Mouse (Mus musculus) adrenal gland, postnatal 14 days (tissue): ENCODE data around the gene Ces1b. TPM values are rescaled to one million over a fixed set of nuclear protein-coding genes. Genes with fewer than 3 reads are reported as not detected.

Experiments used
- DNase-seq: peaks from one replicate; pipeline ENCODE4 v3.0.0; 2021; ENCODE audit warnings: mixed read lengths
- long read RNA-seq, 2 experiments: library from polyadenylated mRNA; stranded (forward); transcript quantifications; one replicate each; pipeline ENCODE4 v2.0.0; 2021
- total RNA-seq: library from RNA; stranded (reverse); gene quantifications from 2 replicates; pipeline ENCODE4 v1.2.3, GENCODE M21; 2021

Ces1b gene
- 0.45 and 8.4 TPM in 2 replicates for total RNA-seq
- long read RNA-seq, experiment 1, result 0 reads
- long read RNA-seq, experiment 2, partial matches to known transcripts, result 6 of 11 reads
- long read RNA-seq, experiment 2, other reads (novel, unspliced or antisense), result 5 of 11 reads

- no peak for DNase-seq
These were observed at the start of gene Ces1b for GRCm38 (mm10) chr8:93079887-93080286. Ces1b (minus strand) TSS chr8:93080017.

DNA sequence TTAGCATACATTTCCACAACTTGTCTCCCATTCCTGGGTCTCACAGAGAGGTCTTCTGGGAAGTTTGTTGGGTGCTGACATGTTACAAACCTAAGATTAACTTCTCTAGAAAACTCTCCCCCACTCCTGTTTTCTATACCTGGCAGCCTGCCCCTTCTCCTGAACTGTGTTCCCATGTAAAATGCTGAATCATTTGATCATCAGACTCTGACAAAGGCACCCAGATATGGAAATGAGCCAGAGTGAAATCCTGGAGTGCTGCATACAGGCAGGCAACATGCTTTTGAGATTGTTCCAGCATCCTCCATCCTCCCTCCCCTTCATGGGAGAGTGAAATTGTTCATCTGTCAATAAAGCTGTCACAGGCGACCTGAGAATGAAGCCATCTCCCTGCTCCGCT is 46.7 kb upstream of the Ces1b start:
- peak; percentile 16 for DNase-seq

GRCm38 (mm10) chr8:93122005-93122404 is 42.2 kb upstream of the Ces1b start:
- no peak for DNase-seq

- peak; percentile 29 for DNase-seq
These were observed 15.6 kb upstream of the Ces1b start for GRCm38 (mm10) chr8:93095376-93095775.

- DNase-seq, result no peak
These were observed 11.5 kb upstream of the Ces1b start for GRCm38 (mm10) chr8:93091324-93091723.

- no peak for DNase-seq
These were observed 8.9 kb upstream of the Ces1b start for GRCm38 (mm10) chr8:93088686-93089122.

- DNase-seq, result no peak
These were observed 8.4 kb upstream of the Ces1b start for GRCm38 (mm10) chr8:93088193-93088592.

DNA sequence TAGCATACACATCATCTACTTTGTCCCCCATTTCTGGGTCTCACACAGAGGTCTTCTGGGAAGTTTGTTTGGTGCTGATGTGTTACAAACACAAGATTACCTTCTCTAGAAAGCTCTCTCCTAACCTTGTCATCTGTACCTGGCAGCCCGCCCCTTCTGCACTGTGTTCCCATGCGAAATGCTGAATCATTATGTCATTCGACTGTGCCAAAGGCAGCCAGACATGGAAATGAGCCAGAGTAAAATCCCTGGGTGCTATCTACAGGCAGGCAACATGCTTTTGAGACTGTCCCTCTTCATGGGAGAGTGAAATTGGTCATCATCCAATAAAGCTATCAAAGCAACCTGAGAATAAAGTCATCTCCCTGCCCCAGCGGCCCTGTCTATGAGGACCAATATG is 4.6 kb downstream of the Ces1b start:
- DNase-seq, result peak; percentile 15

GRCm38 (mm10) chr8:93063416-93064117 is 16.2 kb downstream of the Ces1b start:
- no peak for DNase-seq

- DNase-seq, result peak; percentile 55
These were observed 20.6 kb downstream of the Ces1b start for GRCm38 (mm10) chr8:93059185-93059584.

DNA sequence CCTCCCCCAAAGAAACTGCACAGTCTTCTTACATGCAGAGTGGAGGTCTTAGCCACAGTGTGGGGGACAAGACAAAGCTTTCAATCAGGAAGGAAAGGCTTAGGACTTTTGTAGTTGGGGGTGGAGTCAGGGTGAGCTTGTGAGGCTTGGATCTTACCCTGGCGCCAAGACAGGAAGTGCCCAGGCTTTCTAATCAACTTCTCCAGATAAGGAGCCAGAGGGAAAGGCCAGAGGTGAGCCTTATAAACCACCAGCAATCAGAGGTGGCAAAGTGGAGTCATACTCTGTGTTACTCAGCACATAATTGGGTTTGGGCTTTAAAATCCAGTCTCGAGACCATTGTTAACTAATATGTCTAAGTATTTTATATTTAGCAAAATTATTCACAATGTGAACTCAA is 24.6 kb downstream of the Ces1b start:
- DNase-seq, result no peak

- no peak for DNase-seq
These were observed 31.1 kb downstream of the Ces1b start for GRCm38 (mm10) chr8:93048510-93049416.

GRCm38 (mm10) chr8:93048092-93048491 is 31.7 kb downstream of the Ces1b start, which contains the start of gene Ces1a:
Ces1a (minus strand) TSS chr8:93048192.
- DNase-seq, result no peak

GRCm38 (mm10) chr8:93043083-93043482 is 36.7 kb downstream of the Ces1b start:
- DNase-seq, result no peak

DNA sequence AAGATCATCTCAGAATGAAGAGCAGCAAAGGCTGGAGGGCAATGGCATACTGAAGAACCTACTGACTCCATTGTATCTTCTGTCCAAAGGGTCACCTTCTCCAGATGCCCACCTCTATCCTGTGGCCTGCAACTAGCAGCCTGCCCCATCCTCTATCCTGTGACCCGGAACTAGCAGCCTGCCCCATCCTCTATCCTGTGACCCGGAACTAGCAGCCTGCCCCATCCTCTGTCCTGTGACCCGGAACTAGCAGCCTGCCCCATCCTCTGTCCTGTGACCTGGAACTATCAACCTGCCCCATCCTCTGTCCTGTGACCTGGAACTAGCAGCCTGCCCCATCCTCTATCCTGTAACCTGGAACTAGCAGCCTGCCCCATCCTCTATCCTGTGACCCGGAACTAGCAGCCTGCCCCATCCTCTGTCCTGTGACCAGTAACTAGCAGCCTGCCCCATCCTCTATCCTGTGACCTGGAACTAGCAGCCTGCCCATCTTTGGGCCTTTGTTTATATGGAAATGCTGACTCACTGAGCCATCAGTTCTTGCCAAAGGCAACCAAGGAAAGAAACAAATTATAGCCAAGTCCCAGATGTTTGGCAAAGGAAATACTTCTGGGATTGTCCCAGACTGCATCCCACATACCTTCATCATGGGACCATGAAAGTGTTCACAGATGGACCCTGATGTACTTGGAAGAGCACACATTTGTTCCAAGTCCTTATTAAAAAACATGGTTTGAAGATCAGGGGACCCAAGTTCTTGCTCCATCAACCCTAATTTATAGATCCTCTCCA is 38.8 kb downstream of the Ces1b start:
- no peak for DNase-seq

DNA sequence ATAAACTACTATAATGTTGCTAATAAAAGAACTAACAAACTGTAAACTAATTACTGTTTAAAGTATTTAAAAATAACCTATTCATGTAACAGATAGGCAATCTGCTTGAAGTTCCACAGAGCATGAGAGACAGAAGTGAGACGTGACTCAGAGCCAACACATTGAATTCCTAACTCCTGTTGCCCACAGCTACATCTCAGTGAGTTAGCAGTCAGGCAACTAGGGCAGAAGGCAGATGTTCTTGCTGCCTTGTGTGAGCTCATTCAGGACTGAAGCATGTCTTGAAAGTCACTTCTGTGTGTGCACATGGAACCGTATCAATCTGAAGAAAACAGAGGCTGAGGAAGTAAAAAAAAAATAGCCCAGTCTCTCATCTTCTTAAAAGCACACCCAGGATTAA is 39.6 kb downstream of the Ces1b start:
- no peak for DNase-seq

DNA sequence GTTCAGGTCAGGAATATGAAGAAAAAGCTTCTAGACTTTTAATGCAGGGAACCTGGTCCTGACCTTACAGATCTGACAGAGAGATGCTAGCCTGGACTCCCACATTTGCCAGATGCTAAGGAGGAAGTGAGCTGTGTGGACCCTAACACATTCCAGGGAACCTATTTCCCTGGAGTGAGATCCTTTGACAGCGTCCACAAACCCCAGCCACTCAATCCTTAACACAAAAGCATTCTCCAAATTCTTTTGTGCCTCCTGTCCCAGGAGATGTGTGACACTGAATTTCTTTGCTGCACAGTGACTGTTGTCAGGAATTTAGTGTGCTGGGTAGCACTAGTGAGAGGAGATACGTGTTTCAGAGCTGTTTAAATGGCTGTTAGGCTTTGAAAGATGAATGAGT is 41.0 kb downstream of the Ces1b start:
- DNase-seq, result no peak

DNA sequence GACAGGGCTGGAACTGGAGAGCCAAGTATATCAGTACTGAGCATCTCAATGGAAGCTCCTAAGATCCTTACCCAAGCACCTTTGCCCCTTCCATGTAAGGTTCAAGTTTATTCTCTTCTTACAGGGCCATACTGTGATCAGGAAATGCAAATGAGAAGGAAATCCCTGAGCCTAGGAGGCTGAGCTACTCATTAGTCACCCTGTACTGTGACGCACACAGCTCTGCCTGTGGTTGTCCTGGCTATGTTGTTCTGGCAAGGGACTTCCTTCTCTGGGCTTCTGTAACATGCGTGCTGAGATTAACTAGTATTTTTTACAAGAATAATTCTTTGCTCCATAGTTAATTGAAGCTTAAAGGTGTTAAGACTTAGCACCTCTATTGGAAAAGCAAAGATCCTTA is 49.2 kb downstream of the Ces1b start:
- DNase-seq, result no peak

GRCm38 (mm10) chr8:93021738-93022137 is 58.1 kb downstream of the Ces1b start:
- DNase-seq, result no peak

- DNase-seq, result no peak
These were observed 65.5 kb downstream of the Ces1b start for GRCm38 (mm10) chr8:93014300-93014699.

GRCm38 (mm10) chr8:93012226-93012625 is 67.6 kb downstream of the Ces1b start:
- no peak for DNase-seq

DNA sequence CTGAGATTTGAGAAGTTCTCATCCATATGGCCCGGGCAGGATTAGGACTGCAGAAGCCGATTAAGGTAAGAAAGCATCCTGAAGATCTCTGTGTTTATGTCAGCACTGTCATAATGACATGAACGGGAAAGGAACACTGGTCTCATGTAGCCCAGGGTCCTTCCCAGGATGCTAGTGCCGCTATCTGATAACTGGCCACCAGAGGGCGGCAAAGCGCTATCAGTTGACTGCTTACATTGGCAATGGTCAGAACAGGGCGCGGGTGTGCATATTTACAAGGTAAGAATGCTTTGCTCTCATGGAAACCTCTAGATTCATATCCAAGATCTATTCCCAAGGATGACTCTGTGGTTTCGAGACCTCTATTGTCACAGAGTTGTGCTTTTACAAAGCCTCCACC is 68.4 kb downstream of the Ces1b start:
- DNase-seq, result peak; percentile 87
